16 mouse cellular contexts compared by ENCODE assay signal in the genomic region with DNA sequence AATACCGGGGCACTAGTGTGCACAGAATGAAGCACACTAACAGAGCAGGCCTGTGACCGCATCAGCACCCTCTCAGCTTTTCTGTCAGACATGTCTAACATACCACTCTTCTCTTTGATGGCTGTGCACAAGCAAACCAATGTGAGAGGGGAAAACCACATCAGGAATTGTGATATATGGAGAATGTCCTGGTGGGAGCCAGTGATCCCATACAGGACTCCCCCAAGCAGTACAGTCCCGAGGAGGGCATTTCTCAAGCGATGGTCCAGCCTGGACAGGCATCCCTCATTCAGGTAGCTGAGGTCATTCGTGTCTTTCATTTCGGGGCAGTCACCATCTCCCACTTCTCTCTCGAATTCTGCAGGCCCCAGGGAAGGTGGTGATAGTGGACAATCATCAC.
"Had no signal": no experiment of that assay in that cellular context is flagged by ENCODE, and none has a peak within 500 bp of the region (broad histone marks: within the 10 kb centered on the region; RNA-seq: fewer than 3 reads in every experiment).

No protein-coding gene starts in this region.

- H3K4me3 ChIP-seq: neural tube, embryonic 13.5 days; neural tube, embryonic 15.5 days; stomach, embryonic 15.5 days had no signal

- H3K36me3 ChIP-seq: neural tube, embryonic 13.5 days had no signal

- H3K27me3 ChIP-seq: neural tube, embryonic 13.5 days; neural tube, embryonic 15.5 days; stomach, embryonic 15.5 days had no signal

- H3K4me2 ChIP-seq: neural tube, embryonic 13.5 days; neural tube, embryonic 15.5 days; stomach, embryonic 15.5 days had no signal

- H3K27ac ChIP-seq: neural tube, embryonic 13.5 days; neural tube, embryonic 15.5 days; stomach, embryonic 15.5 days; stomach, postnatal 0 days had no signal

- H3K9me3 ChIP-seq: neural tube, embryonic 13.5 days; neural tube, embryonic 15.5 days; stomach, embryonic 15.5 days had no signal

- H3K4me1 ChIP-seq: neural tube, embryonic 15.5 days; stomach, embryonic 15.5 days had no signal

- DNase-seq: retina, postnatal 1 day; right cerebral cortex, adult 18-20 months; right cerebral cortex, postnatal 14 days; right cerebral cortex, postnatal 25 days; right cerebral cortex, postnatal 4 days; spleen, adult 18-20 months; thymus, adult 18-20 months; thymus, adult 2 months; thymus, postnatal 14 days; thymus, postnatal 25 days; thymus, postnatal 36 days; thymus, postnatal 4 days had no signal

- H3K9ac ChIP-seq: neural tube, embryonic 13.5 days; neural tube, embryonic 15.5 days; stomach, embryonic 15.5 days had no signal
